Mouse (Mus musculus) natural killer cell, adult 2 months (primary cell): ENCODE results near the gene Bcl2l12.

Experiments used
- DNase-seq, 2 experiments: peaks; one replicate each; pipeline ENCODE4 v3.0.0; 2022; ENCODE audit warnings: low spot score in 2 of 2

The Bcl2l12 gene

GRCm38 (mm10) chr7:45017242-45018061 is 18.9 kb upstream of the Bcl2l12 start, which contains the start of gene Rras:
Rras (plus strand) TSS chr7:45017961.
- peak; percentile 96 for DNase-seq

- DNase-seq: no peak
Observed at GRCm38 (mm10) chr7:45016761-45017160, 18.2 kb upstream of the Bcl2l12 start.

DNA sequence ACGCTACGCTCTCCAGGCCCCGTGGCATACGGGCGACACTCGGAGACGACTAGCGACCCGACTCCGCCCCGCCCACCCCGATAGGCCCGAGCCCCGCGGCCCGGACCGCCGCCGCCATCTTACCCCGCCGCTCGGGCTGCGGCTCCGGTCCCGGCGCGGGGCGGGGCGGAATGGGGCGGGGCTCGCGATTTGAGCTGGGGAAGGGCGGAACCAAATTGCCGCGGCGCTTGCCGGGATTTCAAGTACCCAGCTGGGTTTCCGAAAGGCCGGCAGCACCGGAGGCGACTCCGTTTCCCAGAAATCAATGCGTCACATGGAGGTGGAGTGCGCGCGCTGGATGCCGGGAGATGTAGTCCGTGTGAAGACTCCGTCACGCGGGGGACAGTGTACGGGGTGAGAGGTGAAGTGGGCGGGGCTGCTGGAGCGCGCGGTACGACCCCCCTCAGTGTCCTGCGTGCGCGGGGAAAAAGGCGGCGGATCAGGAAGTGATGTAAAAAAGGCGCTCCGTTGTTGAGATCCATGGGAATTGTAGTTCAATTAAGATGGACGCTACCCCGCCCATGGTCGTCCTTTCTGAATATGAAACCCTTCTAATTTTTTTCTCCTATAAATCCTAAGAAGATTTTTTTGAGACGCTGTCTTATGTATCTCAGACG is 17.6 kb upstream of the Bcl2l12 start, which contains the start of gene Scaf1:
Scaf1 (minus strand) TSS at position 407 of the 656 bp plus-strand sequence.
- DNase-seq: peak; percentile 99

- peak in 1 of 2 experiments; percentile 7 for DNase-seq
Observed at GRCm38 (mm10) chr7:45015344-45015956, 16.9 kb upstream of the Bcl2l12 start.

GRCm38 (mm10) chr7:45014096-45014451 is 15.6 kb upstream of the Bcl2l12 start:
- DNase-seq: no peak

DNA sequence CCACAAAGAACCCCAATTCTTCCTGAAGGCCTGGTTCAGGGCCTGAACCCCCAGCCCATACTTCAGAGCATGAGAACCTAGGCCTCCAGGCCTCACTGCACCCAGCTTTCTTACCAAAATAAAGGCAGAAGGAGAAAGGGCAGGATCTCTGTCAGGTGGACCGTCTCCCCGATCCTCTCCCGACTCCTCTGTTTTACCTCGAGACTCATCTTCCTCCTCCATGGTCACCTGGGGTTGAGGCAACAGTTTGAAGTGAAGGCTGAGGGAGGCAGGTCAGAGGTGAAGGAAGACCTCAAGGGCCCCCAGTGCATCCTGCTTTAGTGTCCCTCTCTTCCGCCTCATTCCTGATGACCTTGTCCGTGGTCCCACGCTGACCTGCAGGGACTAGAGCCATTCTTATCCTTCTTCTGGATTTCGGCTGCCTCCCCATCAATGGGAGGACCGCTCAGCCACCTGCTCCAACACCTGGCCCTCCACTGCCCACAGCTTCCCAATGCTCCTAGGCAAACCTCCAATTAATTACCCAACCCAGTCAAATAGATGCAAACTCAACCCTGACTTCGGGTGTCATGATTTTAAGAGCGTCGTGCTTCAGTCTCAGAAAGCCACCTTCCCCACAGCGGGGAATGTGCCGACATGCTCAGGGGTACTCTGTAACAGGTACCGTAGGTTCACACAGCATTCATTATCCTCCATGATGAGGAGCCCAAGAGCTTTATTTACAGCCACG is 15.0 kb upstream of the Bcl2l12 start:
- DNase-seq: no peak

DNA sequence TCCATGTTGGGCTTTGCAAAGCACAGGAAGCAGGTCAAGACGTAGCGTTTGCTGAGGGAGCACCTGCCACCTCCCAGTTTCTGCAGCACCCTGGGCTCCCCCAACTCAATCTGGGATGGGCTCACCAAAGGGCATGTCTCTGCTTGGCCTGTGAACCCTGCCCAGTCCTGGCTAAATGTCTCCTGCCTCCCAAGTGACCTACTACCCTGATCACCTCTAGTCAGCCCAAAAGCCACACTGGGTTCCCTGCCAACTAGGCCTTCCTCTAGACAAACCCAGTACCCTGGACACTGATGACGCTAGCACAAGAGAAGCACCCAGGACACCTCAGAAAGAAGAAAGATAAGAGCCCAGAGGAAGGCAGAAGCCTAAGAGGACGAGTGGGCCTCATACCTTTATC is 14.3 kb upstream of the Bcl2l12 start:
- no peak for DNase-seq

DNA sequence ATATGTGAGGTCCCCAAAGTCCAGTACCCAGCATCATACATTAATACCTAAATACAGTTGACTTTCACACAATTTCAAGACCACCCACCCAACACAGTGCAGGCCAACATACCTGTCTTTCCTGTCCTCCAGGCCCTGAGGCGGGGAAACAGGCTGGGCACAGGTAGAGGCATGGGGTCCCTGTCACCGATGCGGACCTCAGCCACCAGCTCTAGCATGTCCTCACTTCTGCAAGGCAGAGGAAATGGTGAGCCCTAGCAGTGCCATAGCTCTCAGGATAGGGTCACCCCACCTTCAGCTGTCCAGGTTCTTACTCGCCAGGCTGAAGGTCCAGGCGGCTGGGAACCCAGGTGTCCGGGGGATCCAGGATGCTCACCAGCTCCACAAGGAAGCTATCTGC is 13.5 kb upstream of the Bcl2l12 start:
- DNase-seq: no peak

DNA sequence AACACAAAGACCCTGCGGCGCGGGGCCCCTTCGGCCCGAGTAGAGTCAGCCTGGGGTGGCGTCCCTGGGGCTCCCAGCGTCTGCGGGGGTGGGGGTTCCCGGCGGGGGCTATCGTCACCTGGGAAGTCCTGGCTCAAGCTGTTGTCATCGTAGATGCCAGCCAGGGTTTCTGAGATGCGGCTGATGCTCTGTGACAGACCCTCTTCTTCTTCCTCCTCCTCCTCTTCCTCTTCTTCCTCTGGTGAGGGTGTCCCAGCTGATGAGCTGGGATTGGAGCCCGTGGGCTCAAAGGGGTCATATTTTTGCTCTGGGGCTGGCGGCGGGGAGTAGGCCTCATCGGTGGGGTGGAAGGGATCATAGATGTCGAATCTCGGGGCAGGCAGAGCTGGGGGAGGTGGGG is 9.9 kb upstream of the Bcl2l12 start:
- no peak for DNase-seq

- DNase-seq: no peak
Observed at GRCm38 (mm10) chr7:45007846-45008245, 9.3 kb upstream of the Bcl2l12 start.

DNA sequence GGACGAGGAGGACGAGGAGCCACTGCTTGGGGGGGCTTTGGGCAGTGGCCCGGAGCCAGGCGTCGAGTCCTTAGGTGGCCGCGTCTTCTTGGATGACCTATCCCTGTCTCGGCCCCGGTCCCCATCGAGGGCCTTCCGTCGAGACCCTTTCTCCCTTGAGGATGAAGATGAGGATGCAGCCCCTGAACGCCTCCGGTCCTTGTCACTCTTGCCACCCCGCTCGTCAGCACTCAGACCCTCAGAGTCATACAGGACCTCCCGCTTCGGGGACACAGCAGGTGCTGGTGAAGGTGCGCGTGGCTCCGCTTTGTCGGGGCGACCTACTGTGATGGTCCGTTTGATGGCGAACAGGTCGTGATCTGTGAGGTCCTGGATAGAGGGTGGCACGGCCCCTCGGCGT is 8.6 kb upstream of the Bcl2l12 start:
- no peak for DNase-seq

DNA sequence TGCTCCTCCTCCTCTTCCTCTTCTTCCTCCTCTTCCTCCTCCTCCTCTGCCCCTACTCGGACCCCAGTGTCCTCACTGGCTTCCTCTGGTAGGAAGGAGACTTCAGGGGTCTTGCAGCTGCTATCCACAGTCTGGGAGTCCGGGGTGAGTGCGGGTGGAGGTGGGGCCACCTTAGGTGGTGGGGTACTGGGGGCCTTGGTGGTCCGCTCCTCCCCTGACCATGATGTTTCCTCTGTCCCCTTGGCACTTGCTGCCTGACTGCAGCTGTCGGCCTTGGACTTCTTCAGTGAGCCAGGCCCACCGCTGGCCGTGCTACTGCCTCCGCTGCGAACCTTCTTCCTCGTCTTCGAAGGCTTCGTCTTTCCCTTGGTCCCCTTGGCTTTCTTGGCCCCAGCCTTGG is 8.0 kb upstream of the Bcl2l12 start:
- DNase-seq: no peak

- no peak for DNase-seq
Observed at GRCm38 (mm10) chr7:45005321-45005992, 6.9 kb upstream of the Bcl2l12 start.

GRCm38 (mm10) chr7:45004546-45004945 is 6.0 kb upstream of the Bcl2l12 start:
- DNase-seq: no peak

DNA sequence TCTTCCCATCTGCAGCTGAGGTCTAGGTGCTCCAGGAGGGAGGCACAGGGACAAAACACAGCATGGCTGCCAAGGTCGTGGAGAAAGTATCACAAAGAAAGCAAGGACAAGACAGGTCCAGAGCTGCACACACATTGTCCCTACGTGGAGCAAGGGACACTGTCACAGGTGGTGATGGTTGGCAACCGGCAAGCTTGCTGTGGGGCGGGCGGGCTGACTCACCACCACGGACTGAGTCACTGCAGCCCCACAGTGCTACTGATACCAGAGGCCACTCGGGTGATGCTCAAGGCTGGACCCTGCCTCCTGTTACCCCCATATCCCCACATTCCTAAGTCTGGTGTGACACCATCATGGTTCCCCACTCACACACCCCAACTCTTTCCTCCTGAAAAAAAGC is 3.9 kb upstream of the Bcl2l12 start:
- DNase-seq: no peak

DNA sequence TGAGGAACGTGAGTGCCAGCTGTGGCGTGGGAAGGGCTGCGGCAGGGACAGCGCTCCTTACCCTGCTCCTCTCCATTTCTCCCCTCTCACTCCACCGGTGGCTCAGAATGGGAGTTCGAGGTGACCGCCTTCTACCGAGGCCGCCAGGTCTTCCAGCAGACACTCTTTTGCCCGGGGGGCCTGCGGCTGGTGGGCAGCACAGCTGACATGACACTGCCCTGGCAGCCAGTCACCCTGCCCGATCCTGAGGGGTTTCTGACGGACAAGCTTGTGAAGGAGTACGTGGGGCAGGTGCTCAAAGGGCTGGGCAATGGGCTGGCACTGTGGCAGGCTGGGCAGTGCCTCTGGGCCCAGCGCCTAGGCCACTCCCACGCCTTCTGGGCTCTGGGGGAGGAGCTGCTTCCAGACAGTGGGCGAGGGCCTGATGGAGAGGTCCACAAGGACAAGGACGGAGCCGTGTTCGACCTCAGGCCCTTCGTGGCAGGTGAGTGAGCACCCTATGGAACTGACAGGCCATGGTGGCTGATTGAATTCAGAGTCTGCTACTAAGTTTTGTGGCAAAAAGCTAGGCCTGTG is 2.1 kb upstream of the Bcl2l12 start:
- DNase-seq: no peak

DNA sequence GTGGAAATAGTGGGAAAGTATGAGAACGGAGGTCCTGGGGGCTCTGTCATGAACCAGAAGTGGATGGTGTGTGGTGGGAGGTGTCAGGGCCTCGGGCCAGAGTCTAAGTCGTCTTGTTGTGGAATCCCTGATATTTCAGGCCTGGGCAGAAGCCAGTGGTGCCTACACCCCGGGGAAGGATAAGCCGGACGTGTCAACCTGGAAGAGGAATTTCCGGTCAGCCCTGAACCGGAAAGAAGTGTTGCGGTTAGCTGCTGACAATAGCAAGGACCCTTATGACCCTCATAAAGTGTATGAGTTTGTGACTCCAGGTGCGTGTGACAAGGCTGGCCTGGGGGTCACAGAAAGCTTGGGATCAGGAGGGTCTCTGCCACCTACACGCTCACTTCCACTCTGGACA is 1.2 kb upstream of the Bcl2l12 start:
- DNase-seq: no peak

DNA sequence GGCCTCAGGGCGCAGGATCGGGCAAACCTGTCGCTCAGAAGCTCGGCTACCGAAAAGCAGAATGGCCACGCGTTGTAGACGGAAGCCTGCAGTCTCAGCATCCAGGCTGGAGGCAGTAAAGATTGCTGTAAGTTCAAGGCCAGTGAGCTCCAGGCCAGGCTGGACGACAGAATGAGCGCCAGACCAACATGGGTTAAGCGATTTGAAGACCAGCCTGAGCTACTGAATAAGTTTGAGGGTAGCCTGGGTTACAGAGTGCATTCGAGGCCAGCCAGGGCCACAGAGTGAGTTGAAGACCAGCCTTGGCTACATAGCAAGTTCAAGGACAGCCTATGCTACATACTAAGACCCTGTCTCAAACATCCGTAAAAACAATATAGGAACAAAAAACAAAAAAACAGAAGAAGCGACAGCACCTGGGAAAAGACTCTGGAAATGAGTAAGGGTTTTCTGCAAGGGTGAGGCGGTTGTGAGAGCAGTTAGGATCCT is 528 bp downstream of the Bcl2l12 start:
- DNase-seq: no peak

DNA sequence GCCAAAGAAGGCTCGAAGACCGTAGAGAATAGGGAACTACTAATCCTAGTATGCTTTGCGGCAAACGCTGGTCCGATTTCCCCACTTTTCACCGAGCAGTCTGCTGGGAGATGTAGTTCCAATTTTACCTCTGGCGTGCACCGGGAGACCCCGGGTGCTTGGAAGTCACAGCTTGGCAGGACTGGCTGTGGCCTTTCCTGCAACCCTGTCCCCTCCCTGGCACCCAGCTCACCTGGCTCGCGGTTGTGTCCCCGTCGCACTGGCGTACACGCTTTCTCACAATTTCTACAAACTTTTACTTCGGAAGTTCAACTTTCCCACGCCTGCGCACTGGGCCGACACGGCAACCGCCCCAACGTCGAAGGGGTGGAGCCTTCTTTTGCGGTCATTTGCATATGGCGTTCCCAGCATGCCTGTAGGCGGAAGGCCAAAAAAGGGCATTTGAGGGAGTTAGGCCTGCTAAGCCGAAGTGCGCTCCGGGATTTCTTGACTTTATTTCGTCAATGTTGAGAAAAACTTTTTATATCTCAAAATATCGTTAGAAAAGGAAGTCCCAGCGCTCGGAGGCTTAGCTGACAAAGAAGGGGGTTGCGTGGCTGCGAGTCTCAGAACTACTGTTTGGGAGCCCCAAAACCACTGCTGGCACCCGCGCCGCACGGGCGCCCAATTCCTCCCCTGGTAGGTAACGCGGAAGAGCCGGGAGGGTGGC is 1.1 kb downstream of the Bcl2l12 start, which contains the start of gene Irf3:
Irf3 (plus strand) TSS at position 418 of the 709 bp plus-strand sequence.
- peak; percentile 97 to 98 for DNase-seq

DNA sequence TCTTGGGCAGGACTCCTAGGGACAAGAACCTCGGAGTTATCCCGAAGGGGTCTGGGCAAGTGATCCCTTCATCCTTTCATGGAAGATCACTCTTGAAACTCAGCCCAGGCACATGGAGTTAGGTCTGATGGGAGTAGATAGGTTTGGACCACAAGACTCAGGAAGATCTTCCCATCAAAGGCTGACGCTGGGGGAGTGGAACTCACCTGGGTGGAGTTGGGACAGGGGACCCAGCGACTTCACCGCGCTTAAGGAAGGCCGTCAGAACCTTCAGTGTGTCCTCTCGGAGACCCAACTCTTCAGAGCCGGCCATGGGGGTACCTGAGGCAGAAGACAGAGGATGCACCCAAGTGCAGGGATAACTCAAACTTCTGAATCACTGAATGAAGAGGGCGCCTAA is 1.8 kb downstream of the Bcl2l12 start:
- DNase-seq: no peak
